Mouse (Mus musculus) thymus, adult 18-20 months (tissue): ENCODE measurements around the gene Lrrc46.

Experiments used
- DNase-seq, 2 experiments: peaks; one replicate each; pipeline ENCODE4 v3.0.0; 2022; ENCODE audit warnings: mixed read lengths in 2 of 2

Gene Lrrc46

GRCm38 (mm10) chr11:97041022-97041899 lies at the start of gene Lrrc46, which contains the start of gene Mrpl10:
Gene Lrrc46 (minus strand): TSS chr11:97041407.
Gene Mrpl10 (plus strand): TSS chr11:97041560.
- peak; percentile 69 to 81 for DNase-seq

- DNase-seq, result no peak
Measured at GRCm38 (mm10) chr11:97086365-97086764, 45.2 kb upstream of the Lrrc46 start.

- DNase-seq, result no peak
Measured at GRCm38 (mm10) chr11:97084821-97085505, 43.8 kb upstream of the Lrrc46 start.

- DNase-seq, result no peak
Measured at GRCm38 (mm10) chr11:97083401-97084140, 42.4 kb upstream of the Lrrc46 start.

DNA sequence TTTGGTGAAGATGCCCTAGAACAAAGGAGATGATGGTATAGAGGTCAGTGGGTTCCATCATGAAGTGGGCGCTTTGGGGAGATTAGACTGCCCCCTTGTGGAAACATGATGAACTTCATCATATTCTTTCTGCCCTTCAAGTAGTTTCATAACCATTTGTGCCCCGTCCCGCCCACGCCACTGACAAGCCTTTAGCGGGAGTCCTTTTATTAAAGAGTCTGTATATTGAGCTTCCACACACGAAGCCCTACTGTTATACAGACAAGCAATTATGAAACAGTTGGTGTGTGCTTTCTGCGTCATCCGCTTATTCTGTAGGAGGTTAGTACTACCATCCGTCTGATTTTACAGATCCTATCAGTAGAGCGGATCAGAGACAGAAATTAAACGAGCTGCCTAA lies 41.8 kb upstream of the Lrrc46 start:
- DNase-seq, result no peak

DNA sequence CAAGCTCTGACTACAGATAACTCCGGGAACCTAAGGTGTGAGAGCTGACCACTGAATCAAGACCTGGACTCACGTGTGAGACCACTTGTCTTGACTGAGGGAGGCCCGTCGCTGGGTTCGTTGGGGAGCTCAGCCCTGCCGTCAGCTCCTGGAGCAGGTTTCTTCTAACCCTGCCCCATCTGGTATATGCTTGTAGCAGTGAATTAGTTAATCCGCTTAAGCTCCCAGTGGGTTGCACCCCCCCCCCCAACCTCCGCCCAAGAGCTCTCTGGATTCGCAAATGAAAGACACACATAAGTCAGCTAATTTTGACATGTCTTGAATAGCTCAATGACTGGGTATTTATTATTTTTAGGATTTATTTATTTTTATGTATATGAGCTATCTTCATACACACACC lies 39.1 kb upstream of the Lrrc46 start:
- no peak for DNase-seq

- no peak for DNase-seq
Measured at GRCm38 (mm10) chr11:97078751-97079150, 37.5 kb upstream of the Lrrc46 start.

DNA sequence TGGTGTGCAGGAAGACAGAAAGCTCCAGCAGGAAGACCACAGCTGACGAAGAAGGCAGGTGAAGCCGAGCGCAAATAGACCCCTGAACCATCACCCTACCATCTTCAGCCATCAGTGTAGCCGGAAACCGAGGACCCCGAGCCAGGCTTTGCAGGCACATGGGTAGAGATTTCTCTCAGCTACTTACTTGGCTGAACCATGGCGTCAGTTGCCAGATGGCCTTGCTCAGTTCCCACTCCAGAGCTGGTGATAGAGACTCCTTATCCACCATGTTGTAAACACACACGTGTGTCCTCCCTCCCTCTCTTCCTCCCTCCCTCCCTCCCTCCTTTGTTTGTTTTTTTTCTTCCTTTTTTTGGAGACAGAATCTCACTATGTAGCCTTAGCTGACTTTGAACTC lies 33.0 kb upstream of the Lrrc46 start:
- no peak for DNase-seq

- DNase-seq, result no peak
Measured at GRCm38 (mm10) chr11:97072533-97072932, 31.3 kb upstream of the Lrrc46 start.

GRCm38 (mm10) chr11:97071129-97071528 lies 29.9 kb upstream of the Lrrc46 start:
- DNase-seq, result no peak

- no peak for DNase-seq
Measured at GRCm38 (mm10) chr11:97069770-97070169, 28.6 kb upstream of the Lrrc46 start.

DNA sequence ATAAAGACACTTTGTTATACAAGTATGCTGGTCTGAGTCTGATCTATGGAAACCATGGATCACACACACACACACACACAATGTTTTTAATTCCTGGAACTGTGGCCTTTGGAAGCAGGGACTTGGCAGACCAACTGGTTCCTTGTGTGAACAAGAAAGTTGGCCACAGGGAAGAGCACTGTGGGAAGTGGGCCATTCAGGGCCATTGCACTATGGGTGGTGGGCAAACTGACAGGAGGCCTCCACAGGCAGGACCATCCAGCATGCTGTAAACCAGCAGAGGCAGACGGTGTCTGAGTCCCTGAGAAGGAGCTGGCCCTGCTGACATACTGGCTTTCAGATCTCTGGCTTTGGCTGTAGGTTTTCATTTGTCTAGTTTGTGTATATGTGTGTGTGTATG lies 28.1 kb upstream of the Lrrc46 start:
- DNase-seq, result no peak

- no peak for DNase-seq
Measured at GRCm38 (mm10) chr11:97066656-97067360, 25.6 kb upstream of the Lrrc46 start.

- DNase-seq, result no peak
Measured at GRCm38 (mm10) chr11:97065538-97066295, 24.5 kb upstream of the Lrrc46 start.

DNA sequence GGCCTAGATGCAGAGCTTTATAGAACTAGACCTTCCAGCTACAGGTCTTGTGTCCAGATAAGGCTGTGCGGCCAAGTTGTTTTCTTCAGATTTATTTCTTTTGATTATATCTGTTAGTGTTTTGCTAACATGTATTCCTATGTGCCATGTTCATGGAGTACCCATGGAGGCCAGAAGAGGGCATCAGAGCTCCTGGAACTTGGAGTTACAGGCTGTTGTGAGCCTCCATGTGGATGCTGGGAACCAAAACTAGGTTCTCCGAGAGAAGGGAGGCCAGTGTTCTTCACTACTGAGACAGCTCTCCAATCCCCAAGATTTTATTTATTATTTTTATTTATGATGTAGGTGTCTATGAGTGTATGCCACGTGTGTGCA lies 22.7 kb upstream of the Lrrc46 start:
- no peak for DNase-seq

DNA sequence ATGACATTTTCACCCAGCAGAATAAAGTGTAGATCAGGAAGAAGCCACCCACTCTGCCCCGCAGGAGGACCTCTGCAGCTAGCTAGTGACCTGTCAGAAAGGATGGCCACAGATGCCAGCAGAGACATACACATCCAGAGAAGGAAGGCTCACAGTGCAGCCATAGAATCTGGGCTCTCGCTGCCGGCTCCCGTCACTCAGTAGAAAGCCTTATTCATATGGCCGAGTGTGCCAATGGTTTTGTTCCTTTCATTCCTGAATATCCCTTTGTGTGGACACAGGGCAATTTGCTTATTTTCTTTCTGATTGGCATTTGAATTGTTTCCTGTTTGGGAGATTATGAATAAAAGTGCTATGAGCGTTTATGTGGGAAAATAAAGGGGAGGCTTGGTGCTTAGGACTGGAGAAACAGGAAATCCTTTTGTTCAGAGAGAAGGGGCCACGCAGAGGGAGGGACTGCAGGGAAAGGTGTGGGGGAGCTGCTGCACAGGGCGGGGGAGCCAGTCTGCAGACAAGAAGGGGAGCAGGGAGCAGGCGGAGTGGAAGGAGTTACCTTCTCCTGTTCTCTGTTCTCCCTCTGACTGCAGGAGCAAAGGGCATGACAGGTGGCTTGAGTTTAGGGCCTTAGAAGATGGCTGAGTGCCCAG lies 22.2 kb upstream of the Lrrc46 start:
- DNase-seq, result no peak

GRCm38 (mm10) chr11:97052219-97052646 lies 11.0 kb upstream of the Lrrc46 start:
- DNase-seq, result no peak

DNA sequence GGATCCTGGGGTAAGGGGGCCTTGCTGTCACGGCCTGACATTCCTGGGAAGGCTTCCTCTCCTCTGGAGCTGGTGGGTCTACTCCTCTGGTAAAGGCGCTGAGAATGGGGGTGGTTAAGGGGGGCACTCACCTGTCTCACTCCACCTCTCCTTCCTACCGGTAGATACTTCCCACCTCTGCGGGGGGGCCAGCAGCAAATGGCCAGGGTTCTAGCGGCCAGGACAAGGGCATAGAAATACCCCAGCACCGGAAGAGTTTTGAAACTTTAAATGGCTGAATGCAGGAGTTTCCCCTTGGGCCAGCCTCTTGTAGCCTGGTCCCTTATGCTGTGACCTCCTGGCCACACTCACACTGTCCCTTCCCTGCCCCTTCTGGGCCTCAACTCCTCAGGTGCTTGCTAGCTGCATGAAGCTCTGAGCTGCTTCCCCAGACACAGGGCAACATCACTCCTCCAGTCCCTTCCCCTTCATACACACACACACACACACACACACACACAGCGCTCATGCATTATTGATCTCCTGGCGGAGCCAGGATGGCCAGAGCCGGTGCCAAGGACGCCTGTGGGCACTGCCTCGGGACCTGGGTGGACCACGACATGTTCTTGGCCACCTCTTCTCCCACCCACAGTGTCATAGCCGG lies 9.9 kb upstream of the Lrrc46 start:
- no peak for DNase-seq

DNA sequence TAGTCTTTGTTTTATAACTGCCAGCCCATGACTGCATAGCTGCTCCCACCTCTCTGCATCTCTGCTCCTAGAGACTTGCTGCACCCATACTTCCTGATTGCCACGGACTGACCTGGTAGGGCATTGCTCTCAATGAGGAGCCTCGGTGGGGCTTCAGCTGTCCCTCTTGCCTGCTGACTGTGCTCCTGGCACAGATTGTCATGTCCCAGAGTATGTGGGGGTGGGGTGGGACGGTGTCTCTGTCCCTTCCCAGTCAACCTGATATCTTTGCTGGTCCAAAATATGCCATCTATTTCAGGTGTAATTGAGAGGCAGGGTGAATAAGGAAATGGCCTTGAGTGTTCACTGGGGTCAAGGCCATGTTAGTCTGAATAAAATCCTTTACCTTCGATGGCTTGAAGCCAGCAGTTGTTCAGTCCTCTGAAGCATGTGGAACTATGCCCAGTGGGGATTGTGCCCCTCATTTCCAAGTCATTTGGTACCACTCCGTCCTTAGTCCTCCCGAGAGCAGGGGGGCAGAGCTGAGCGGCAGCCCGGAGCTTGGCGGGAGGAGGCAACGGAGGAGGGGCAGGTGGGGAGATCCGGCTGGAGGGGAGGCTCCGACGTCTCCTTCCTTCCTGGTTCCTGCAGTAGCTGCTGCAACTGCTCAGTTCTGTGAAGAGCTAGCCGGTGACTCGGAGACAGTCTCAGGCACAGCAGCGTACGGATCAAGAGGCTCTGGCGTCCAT lies 9.2 kb upstream of the Lrrc46 start, which contains the start of gene Osbpl7:
TSS of gene Osbpl7 (plus strand) at position 413 of the 728 bp plus-strand sequence.
- DNase-seq, result peak; percentile 78 to 79

DNA sequence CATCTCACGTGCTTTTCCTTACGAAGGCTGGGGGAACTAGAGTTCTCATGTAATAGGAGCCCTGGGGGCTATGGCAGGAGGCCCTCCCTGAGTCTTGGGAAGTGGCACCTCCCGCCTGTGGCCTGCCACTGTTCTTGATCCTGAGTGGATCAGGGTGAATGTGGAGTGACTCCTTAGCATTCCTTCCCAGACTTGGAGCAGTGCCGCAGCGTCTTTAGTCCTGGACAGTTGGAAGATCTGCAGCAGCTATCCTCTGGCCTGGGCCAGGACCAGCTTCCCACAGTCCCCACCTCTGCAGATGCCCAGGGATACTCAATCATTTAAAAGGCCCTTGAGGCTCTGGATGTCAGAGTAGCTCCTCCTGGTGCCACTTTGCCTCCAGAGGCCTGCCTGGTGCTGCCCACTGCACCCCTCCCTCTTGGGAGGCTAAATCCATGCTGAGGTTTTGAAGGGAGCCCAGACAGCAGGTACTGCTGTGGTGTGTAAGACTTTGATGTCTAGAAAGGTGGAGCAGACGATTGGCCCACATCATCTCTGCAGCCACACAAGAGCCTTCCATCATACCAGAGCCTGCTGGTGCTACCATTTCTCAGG lies 8.4 kb upstream of the Lrrc46 start:
- no peak for DNase-seq
